Mouse (Mus musculus) stomach, postnatal 0 days (tissue): Measurements from ENCODE around the gene Toe1.

Source experiments
- CTCF ChIP-seq: IDR thresholded peaks from 2 replicates; pipeline ENCODE4 v1.5.1; 2016; ENCODE audit warnings: antibody characterized with exemption, low read depth, mild to moderate bottlenecking, moderate library complexity
- EP300 ChIP-seq: optimal IDR thresholded peaks from 2 replicates; pipeline ENCODE3; 2016; ENCODE audit warnings: antibody characterized with exemption

DNA sequence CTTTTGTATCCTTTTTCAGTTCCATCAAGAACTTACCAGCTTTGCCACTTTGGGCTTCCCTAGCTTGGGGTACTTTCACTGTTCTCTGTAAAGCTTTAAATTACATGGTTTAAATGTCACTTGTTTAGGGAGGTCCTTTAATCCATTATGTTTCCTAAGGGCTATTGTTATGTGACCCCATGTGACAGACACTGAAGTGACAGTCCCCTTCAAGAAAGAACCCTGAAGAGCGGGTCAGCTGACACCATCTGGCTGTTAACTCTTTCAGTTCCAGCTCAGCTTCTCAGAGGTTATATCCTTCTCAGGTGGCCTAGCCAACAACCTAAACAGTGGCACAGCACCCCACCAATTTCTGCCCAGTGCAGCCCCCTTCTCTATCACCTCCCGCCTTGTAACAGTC lies 46.8 kb upstream of the Toe1 start:
- TF ChIP-seq EP300 (no peak), CTCF (no peak)
